Mouse (Mus musculus) G1E (cell line): ENCODE results near the gene Cltb. TPM values are rescaled to one million over a fixed set of nuclear protein-coding genes. Genes with fewer than 3 reads are reported as not detected.

Source experiments
- ATAC-seq: 2 replicates; pipeline ENCODE4 v1.8.0; 2016; ENCODE audit warnings: mild to moderate bottlenecking; ENCODE audit not compliant: insufficient number of reproducible peaks, poor library complexity, low FRiP score, severe bottlenecking; ENCODE audit errors: extremely low read depth
- DNase-seq: peaks from one replicate; pipeline ENCODE4 v3.0.0; 2012; ENCODE audit warnings: low spot score
- H3K27me3 ChIP-seq: 2 replicates; pipeline ENCODE4 v1.6.1; 2012; ENCODE audit warnings: mild to moderate bottlenecking, low read length, inconsistent platforms; ENCODE audit not compliant: insufficient read depth
- H3K36me3 ChIP-seq: replicated peaks from 2 replicates; pipeline ENCODE3; 2012; ENCODE audit warnings: mild to moderate bottlenecking, inconsistent platforms
- H3K4me1 ChIP-seq: 2 replicates; pipeline ENCODE4 v1.6.1; 2012; ENCODE audit warnings: low read depth, low read length, inconsistent platforms, mixed read lengths; ENCODE audit not compliant: insufficient read depth
- H3K4me3 ChIP-seq: 2 replicates; pipeline ENCODE4 v1.5.1; 2012; ENCODE audit warnings: low read depth, mild to moderate bottlenecking, inconsistent platforms, low read length, moderate library complexity, mixed read lengths
- H3K9me3 ChIP-seq: replicated peaks from 2 replicates; pipeline ENCODE4 v1.6.1; 2012; ENCODE audit warnings: inconsistent platforms
- CTCF ChIP-seq: IDR thresholded peaks from 2 replicates; pipeline ENCODE4 v1.5.1; 2012; ENCODE audit warnings: low read depth, low read length, inconsistent platforms, mixed read lengths
- GATA1 ChIP-seq: IDR thresholded peaks from 2 replicates; pipeline ENCODE4 v1.6.1; 2012; ENCODE audit warnings: borderline replicate concordance, low read length, inconsistent platforms, mixed read lengths
- GATA2 ChIP-seq: IDR thresholded peaks from 2 replicates; pipeline ENCODE4 v1.6.1; 2012; ENCODE audit warnings: low read depth, low read length, inconsistent platforms, borderline replicate concordance
- POLR2AphosphoS5 ChIP-seq: IDR thresholded peaks from 2 replicates; pipeline ENCODE4 v1.6.1; 2012; ENCODE audit warnings: low read depth, low read length, inconsistent platforms; ENCODE audit not compliant: insufficient replicate concordance
- TAL1 ChIP-seq: conservative IDR thresholded peaks from 2 replicates; pipeline ENCODE4 v1.6.1; 2012; ENCODE audit warnings: low read depth, low read length, inconsistent platforms, mixed read lengths
- polyA plus RNA-seq: library from polyadenylated mRNA; stranded (reverse); fragments of >175 nt; gene quantifications from 2 replicates; pipeline ENCODE4 v1.2.3, GENCODE M21; 2012
- total RNA-seq, 2 experiments: library from RNA; stranded (forward) in 1 of 2; stranded (reverse) in 1 of 2; fragments of 200-1000 nt in 1 of 2; fragments of >200 nt in 1 of 2; fragmentation: Nextera tagmentation in 1 of 2; gene quantifications; 2 replicates each; pipeline ENCODE4 v1.2.3; 2014 to 2017

Gene Cltb
- total and polyA plus RNA-seq, 3 experiments, result 8.7 to 49.8 (median 33.6) TPM

DNA sequence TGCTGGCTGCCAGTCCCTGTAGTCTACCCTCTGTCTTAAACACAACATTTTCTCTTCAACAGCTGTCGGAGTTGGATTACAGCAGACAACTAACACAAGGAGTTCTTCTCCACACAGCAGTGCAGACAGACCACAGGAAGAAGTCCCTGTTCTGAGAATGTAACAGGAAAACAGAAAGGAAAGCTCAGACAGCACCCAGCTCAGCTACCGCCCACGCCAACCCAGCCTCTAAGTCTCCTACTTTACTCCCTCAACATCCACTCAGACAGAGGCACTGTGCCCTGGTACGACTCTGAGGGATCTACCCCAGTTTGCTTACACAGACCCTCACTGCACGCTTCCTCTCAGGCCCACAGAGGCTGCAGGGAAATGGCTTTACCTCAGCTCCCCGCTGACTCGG, 50.5 kb downstream of the Cltb start:
- H3K27me3 ChIP-seq, result no peaks in the 10 kb centered on the region
- no peak overlapping the region for H3K4me3 ChIP-seq
- H3K4me1 ChIP-seq, result peaks cover 31% of the 10 kb centered on the region
- no peak for ATAC-seq
- H3K36me3 ChIP-seq, result peaks cover 82% of the 10 kb centered on the region
- no peaks in the 10 kb centered on the region for H3K9me3 ChIP-seq
- TF ChIP-seq GATA1 (no peak), CTCF (no peak), TAL1 (no peak), POLR2AphosphoS5 (no peak)
- no peak for DNase-seq

GRCm38 (mm10) chr13:54559656-54560055, 51.5 kb downstream of the Cltb start:
- Histone ChIP-seq H3K4me3 (no peak overlapping the region), H3K9me3 (no peaks in the 10 kb centered on the region), H3K36me3 (peaks cover 89% of the 10 kb centered on the region), H3K27me3 (no peaks in the 10 kb centered on the region), H3K4me1 (peaks cover 25% of the 10 kb centered on the region)
- no peak for DNase-seq
- TF ChIP-seq CTCF (no peak), POLR2AphosphoS5 (no peak), TAL1 (no peak), GATA2 (no peak)
- ATAC-seq, result no peak

- no peaks in the 10 kb centered on the region for H3K9me3 ChIP-seq
- no peak for DNase-seq
- H3K27me3 ChIP-seq, result no peaks in the 10 kb centered on the region
- H3K4me1 ChIP-seq, result peaks cover 12% of the 10 kb centered on the region; the same call in 1 of the 2 replicates
- H3K36me3 ChIP-seq, result peaks cover 94% of the 10 kb centered on the region
- TF ChIP-seq CTCF (no peak), TAL1 (no peak), GATA2 (no peak), POLR2AphosphoS5 (no peak), GATA1 (no peak)
- H3K4me3 ChIP-seq, result no peak overlapping the region
- ATAC-seq, result no peak
Observed at GRCm38 (mm10) chr13:54557652-54558051, 53.5 kb downstream of the Cltb start.

GRCm38 (mm10) chr13:54556796-54557195, 54.3 kb downstream of the Cltb start:
- H3K27me3 ChIP-seq, result no peaks in the 10 kb centered on the region
- ATAC-seq, result no peak
- DNase-seq, result no peak
- H3K9me3 ChIP-seq, result no peaks in the 10 kb centered on the region
- H3K4me3 ChIP-seq, result no peak overlapping the region
- peaks cover 93% of the 10 kb centered on the region for H3K36me3 ChIP-seq
- TF ChIP-seq CTCF, result no peak
- no peak for TF ChIP-seq GATA2
- no peak for TF ChIP-seq GATA1
- TF ChIP-seq TAL1, result no peak
- no peak for TF ChIP-seq POLR2AphosphoS5
- H3K4me1 ChIP-seq, result peaks cover 8% of the 10 kb centered on the region; the same call in 1 of the 2 replicates

DNA sequence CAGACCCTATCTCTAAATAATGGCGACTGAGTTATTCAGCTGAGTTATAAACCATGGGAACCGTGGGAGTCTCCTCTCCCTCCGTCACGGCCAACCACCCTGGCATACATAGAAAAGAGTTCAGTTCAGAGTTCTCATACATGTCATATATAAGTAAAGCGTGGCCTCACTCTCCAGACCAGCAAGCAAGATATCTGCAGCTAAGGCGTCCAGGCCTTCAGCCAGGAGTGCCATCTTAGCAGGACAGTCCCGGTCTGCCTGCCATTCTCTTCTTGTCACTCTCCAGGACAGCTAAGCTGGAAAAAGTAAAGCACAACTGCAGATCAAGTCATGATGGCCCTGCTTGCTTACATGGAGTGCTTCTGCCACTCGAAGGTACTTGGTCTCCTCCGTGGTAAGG, 55.0 kb downstream of the Cltb start:
- Histone ChIP-seq H3K27me3 (no peaks in the 10 kb centered on the region), H3K4me3 (no peak overlapping the region), H3K36me3 (peaks cover 93% of the 10 kb centered on the region), H3K9me3 (no peaks in the 10 kb centered on the region), H3K4me1 (peaks cover 8% of the 10 kb centered on the region; the same call in 1 of the 2 replicates)
- no peak for ATAC-seq
- TF ChIP-seq CTCF (no peak), GATA2 (no peak), GATA1 (no peak), TAL1 (no peak), POLR2AphosphoS5 (no peak)
- no peak for DNase-seq

DNA sequence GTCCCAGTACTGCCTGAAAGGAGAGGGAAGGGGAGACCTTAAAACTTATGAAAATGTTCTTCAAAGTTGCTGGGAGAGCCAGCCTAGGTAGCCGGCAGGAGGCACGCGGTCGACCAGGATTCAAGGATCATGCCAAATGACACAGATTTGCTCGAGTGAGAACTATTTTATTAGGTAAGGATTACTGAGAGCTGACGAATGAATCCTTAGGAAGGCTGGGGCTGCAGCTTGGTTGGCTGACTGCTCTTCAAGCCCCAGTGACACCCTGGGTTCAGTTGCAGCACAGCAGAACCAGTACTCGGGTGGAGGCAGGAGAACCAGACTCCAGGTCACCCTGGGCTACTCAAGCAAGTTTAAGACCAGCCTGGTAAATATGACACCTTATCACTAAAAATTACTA, 63.1 kb downstream of the Cltb start:
- no peak for DNase-seq
- H3K4me1 ChIP-seq, result no peaks in the 10 kb centered on the region
- no peaks in the 10 kb centered on the region for H3K9me3 ChIP-seq
- TF ChIP-seq GATA2 (no peak), GATA1 (no peak), CTCF (no peak), POLR2AphosphoS5 (no peak), TAL1 (no peak)
- H3K36me3 ChIP-seq, result peaks cover 65% of the 10 kb centered on the region
- no peak overlapping the region for H3K4me3 ChIP-seq
- ATAC-seq, result no peak
- no peaks in the 10 kb centered on the region for H3K27me3 ChIP-seq

Other genes with a start within 250 kb of the Cltb start
- gene Cplx2, start 240.0 kb downstream of the Cltb start, total RNA-seq (2014; fragmentation: Nextera tagmentation), result not detected in 2 replicates
- gene Cplx2, start 240.0 kb downstream of the Cltb start, total RNA-seq (2017), result not detected in 2 replicates
- not detected in 2 replicates for gene Cplx2, start 240.0 kb downstream of the Cltb start, polyA plus RNA-seq
- 65.0 and 76.5 TPM in 2 replicates for gene Thoc3, start 142.5 kb downstream of the Cltb start, total RNA-seq (2014; fragmentation: Nextera tagmentation)
- gene Thoc3, start 142.5 kb downstream of the Cltb start, total RNA-seq (2017), result 73.4 and 73.7 TPM in 2 replicates
- gene Thoc3, start 142.5 kb downstream of the Cltb start, polyA plus RNA-seq, result 179 and 186 TPM in 2 replicates
- gene Simc1, start 107.6 kb downstream of the Cltb start, total RNA-seq (2014; fragmentation: Nextera tagmentation), result 27.1 and 34.7 TPM in 2 replicates
- 5.8 and 6.0 TPM in 2 replicates for gene Simc1, start 107.6 kb downstream of the Cltb start, total RNA-seq (2017)
- 1.1 and 1.4 TPM in 2 replicates for gene Simc1, start 107.6 kb downstream of the Cltb start, polyA plus RNA-seq
- 59.2 and 61.9 TPM in 2 replicates for gene 4833439L19Rik, start 45.9 kb downstream of the Cltb start, total RNA-seq (2014; fragmentation: Nextera tagmentation)
- gene 4833439L19Rik, start 45.9 kb downstream of the Cltb start, total RNA-seq (2017), result 37.3 and 40.4 TPM in 2 replicates
- gene 4833439L19Rik, start 45.9 kb downstream of the Cltb start, polyA plus RNA-seq, result 32.8 and 36.9 TPM in 2 replicates
- 20.8 and 21.4 TPM in 2 replicates for gene Arl10, start 36.3 kb downstream of the Cltb start, total RNA-seq (2014; fragmentation: Nextera tagmentation)
- 13.9 and 14.3 TPM in 2 replicates for gene Arl10, start 36.3 kb downstream of the Cltb start, total RNA-seq (2017)
- 11.8 and 13.8 TPM in 2 replicates for gene Arl10, start 36.3 kb downstream of the Cltb start, polyA plus RNA-seq
- 64.7 and 76.0 TPM in 2 replicates for gene Nop16, start 21.3 kb downstream of the Cltb start, total RNA-seq (2014; fragmentation: Nextera tagmentation)
- 59.4 and 65.7 TPM in 2 replicates for gene Nop16, start 21.3 kb downstream of the Cltb start, total RNA-seq (2017)
- gene Nop16, start 21.3 kb downstream of the Cltb start, polyA plus RNA-seq, result 63.8 and 65.1 TPM in 2 replicates
- 74.0 and 79.3 TPM in 2 replicates for gene Higd2a, start 21.1 kb downstream of the Cltb start, total RNA-seq (2014; fragmentation: Nextera tagmentation)
- 65.2 and 67.7 TPM in 2 replicates for gene Higd2a, start 21.1 kb downstream of the Cltb start, total RNA-seq (2017)
- 26.4 and 84.5 TPM in 2 replicates for gene Higd2a, start 21.1 kb downstream of the Cltb start, polyA plus RNA-seq
- gene Faf2, start 10.4 kb upstream of the Cltb start, total RNA-seq (2014; fragmentation: Nextera tagmentation), result 80.9 and 87.6 TPM in 2 replicates
- 35.9 and 47.9 TPM in 2 replicates for gene Faf2, start 10.4 kb upstream of the Cltb start, total RNA-seq (2017)
- 12.9 and 14.5 TPM in 2 replicates for gene Faf2, start 10.4 kb upstream of the Cltb start, polyA plus RNA-seq
- 81.9 and 86.2 TPM in 2 replicates for gene Rnf44, start 82.6 kb upstream of the Cltb start, total RNA-seq (2014; fragmentation: Nextera tagmentation)
- 12.3 and 13.5 TPM in 2 replicates for gene Rnf44, start 82.6 kb upstream of the Cltb start, total RNA-seq (2017)
- 304 and 332 TPM in 2 replicates for gene Rnf44, start 82.6 kb upstream of the Cltb start, polyA plus RNA-seq
- not detected in 2 replicates for gene Cdhr2, start 90.1 kb upstream of the Cltb start, total RNA-seq (2014; fragmentation: Nextera tagmentation)
- not detected in 2 replicates for gene Cdhr2, start 90.1 kb upstream of the Cltb start, total RNA-seq (2017)
- gene Cdhr2, start 90.1 kb upstream of the Cltb start, polyA plus RNA-seq, result not detected in 2 replicates
- gene Gprin1, start 138.5 kb upstream of the Cltb start, total RNA-seq (2014; fragmentation: Nextera tagmentation), result not detected in 2 replicates
- gene Gprin1, start 138.5 kb upstream of the Cltb start, total RNA-seq (2017), result 0.05 and 0.06 TPM in 2 replicates
- not detected in 2 replicates for gene Gprin1, start 138.5 kb upstream of the Cltb start, polyA plus RNA-seq
- not detected in 2 replicates for gene Sncb, start 155.3 kb upstream of the Cltb start, total RNA-seq (2014; fragmentation: Nextera tagmentation)
- not detected in 2 replicates for gene Sncb, start 155.3 kb upstream of the Cltb start, total RNA-seq (2017)
- gene Sncb, start 155.3 kb upstream of the Cltb start, polyA plus RNA-seq, result not detected in 2 replicates
- gene Eif4e1b, start 172.7 kb upstream of the Cltb start, total RNA-seq (2014; fragmentation: Nextera tagmentation), result not detected in 2 replicates
- 0.05 TPM in 1 of 2 replicates, not detected in the other for gene Eif4e1b, start 172.7 kb upstream of the Cltb start, total RNA-seq (2017)
- not detected in 2 replicates for gene Eif4e1b, start 172.7 kb upstream of the Cltb start, polyA plus RNA-seq
- 1.6 and 1.7 TPM in 2 replicates for gene Tspan17, start 178.0 kb upstream of the Cltb start, total RNA-seq (2014; fragmentation: Nextera tagmentation)
- 1.1 and 2.0 TPM in 2 replicates for gene Tspan17, start 178.0 kb upstream of the Cltb start, total RNA-seq (2017)
- 0.43 and 0.44 TPM in 2 replicates for gene Tspan17, start 178.0 kb upstream of the Cltb start, polyA plus RNA-seq